Mouse (Mus musculus): ENCODE measurements at regions not wholly inside any gene's neighbourhood (a gene's known extent, or its start where the extent isn't known, plus 50 kb on each side); places are given as distances from the start of the nearest gene placed in this dataset.

DNA sequence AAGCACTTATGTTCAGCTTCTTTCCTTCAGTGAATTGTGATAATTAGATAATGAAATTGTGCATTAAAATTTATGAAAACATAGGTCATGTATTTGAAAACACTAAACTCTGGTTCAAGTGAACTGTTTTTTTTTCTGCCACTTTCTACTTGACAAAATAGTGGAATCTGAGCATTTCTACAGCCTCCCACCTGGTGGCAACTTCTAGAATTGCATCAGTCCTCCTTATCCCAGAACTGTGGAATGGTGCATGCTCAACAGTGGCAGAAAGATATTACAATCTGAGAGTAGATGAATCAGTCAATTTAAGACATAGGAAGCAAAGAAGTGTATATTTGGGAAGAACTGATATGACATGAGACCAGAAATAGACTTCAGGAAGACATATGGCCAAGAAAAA lies 84.1 kb upstream of the Gm28269 start:
- TF ChIP-seq CTCF (IDR thresholded peaks at IDR 0.05; ENCODE audit: low read depth) (peak; percentile 29; the same call in 1 of the 2 replicates), EP300 (IDR thresholded peaks at IDR 0.05; ENCODE audit: low read depth) (no peak)
- no peaks in the 10 kb centered on the region for H3K27me3 ChIP-seq (ENCODE audit: insufficient read depth, low read length)
- H3K4me3 ChIP-seq (ENCODE audit: low read depth, low read length): no peak overlapping the region
- no peaks in the 10 kb centered on the region for H3K9me3 ChIP-seq (ENCODE audit: low read length)
- ATAC-seq (no peak), DNase-seq (no peak)
- H3K4me2 ChIP-seq (ENCODE audit: low read depth, low read length): no peak overlapping the region
- no peak overlapping the region for H3K27ac ChIP-seq (ENCODE audit: low read depth)
- no peaks in the 10 kb centered on the region for H3K4me1 ChIP-seq (ENCODE audit: insufficient read depth)
- H3K9ac ChIP-seq (replicated peaks): no peak overlapping the region
- H3K36me3 ChIP-seq (replicated peaks; ENCODE audit: insufficient read depth, low read length): no peaks in the 10 kb centered on the region

GRCm38 (mm10) chrX:21809212-21809611 lies 64.3 kb upstream of the Gm28269 start:
- Histone ChIP-seq H3K4me3 (ENCODE audit: low read depth, low read length) (no peak overlapping the region), H3K9me3 (ENCODE audit: low read length) (no peaks in the 10 kb centered on the region), H3K27ac (ENCODE audit: low read depth) (no peak overlapping the region), H3K27me3 (ENCODE audit: insufficient read depth, low read length) (no peaks in the 10 kb centered on the region), H3K4me2 (ENCODE audit: low read depth, low read length) (no peak overlapping the region), H3K4me1 (ENCODE audit: insufficient read depth) (no peaks in the 10 kb centered on the region), H3K9ac (replicated peaks) (no peak overlapping the region), H3K36me3 (replicated peaks; ENCODE audit: insufficient read depth, low read length) (no peaks in the 10 kb centered on the region)
- DNase-seq (no peak), ATAC-seq (no peak)
- TF ChIP-seq CTCF (IDR thresholded peaks at IDR 0.05; ENCODE audit: low read depth): no peak

DNA sequence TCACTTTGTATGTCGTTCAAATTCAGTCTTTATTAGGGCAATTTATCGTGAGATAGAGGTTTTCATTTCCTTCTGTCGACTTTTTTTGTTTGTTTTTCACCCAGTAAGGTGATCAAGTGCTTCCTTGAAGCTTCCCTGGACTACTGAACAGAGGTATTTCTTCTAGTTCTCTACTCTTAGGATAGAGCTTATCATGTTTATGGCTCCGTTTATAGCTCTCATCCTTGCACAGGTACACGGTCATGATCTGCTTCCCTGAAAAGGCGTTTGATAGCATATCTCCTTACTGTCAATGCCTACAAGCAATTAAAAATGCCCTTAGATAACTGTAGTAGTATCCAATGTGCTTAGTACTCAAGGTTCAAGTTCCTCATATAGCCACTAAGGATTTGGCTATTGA lies 56.9 kb upstream of the Gm28269 start:
- WGBS (ENCODE audit: insufficient replicate concordance): 68% methylated on average over 6 of the region's 6 CpGs
- no peak overlapping the region for H3K4me3 ChIP-seq (ENCODE audit: low read depth, low read length)
- H3K36me3 ChIP-seq (replicated peaks; ENCODE audit: insufficient read depth, low read length): no peaks in the 10 kb centered on the region
- H3K27ac ChIP-seq (ENCODE audit: low read depth): no peak overlapping the region
- H3K27me3 ChIP-seq (ENCODE audit: insufficient read depth, low read length): no peaks in the 10 kb centered on the region
- TF ChIP-seq EP300 (IDR thresholded peaks at IDR 0.05; ENCODE audit: low read depth) (no peak), CTCF (IDR thresholded peaks at IDR 0.05; ENCODE audit: low read depth) (no peak)
- no peak for ATAC-seq
- no peak overlapping the region for H3K4me2 ChIP-seq (ENCODE audit: low read depth, low read length)
- no peak overlapping the region for H3K9ac ChIP-seq (replicated peaks)
- no peak for DNase-seq
- H3K4me1 ChIP-seq (ENCODE audit: insufficient read depth): no peaks in the 10 kb centered on the region
- H3K9me3 ChIP-seq (ENCODE audit: low read length): no peaks in the 10 kb centered on the region

Data from liver, postnatal 0 days (tissue).